In genomic region chr5:35412833-35413232, GRCm38 (mm10) we compare ENCODE assay signal across 24 mouse cellular contexts. TPM values are rescaled to one million over a fixed set of nuclear protein-coding genes. Genes with fewer than 3 reads are reported as not detected.
DNase-seq lines count a peak whose midpoint lies in the region; ATAC-seq and TF ChIP-seq lines count a peak whose summit lies in the region.
"Had no signal": no experiment of that assay in that cellular context is flagged by ENCODE, and none has a peak within 500 bp of the region (broad histone marks: within the 10 kb centered on the region; RNA-seq: fewer than 3 reads in every experiment).

No protein-coding gene starts in this region.

- DNase-seq in heart, adult 2 months, result no peak
- DNase-seq in lung, embryonic 14.5 days, result peak; percentile 60
- DNase-seq in lung, postnatal 36 days, result no peak
- DNase-seq in Muller cell, postnatal 12 days (ENCODE audit: inconsistent ontology term), result peak; percentile 75
- DNase-seq in liver, embryonic 11.5 days (ENCODE audit: low spot score), result no peak
- no peak for DNase-seq in left cerebral cortex, adult 9 months (ENCODE audit: low spot score in 2 of 2)
- DNase-seq: adrenal gland, adult 2 months; adrenal gland, postnatal 25 days; B cell, adult 2 months; cerebellum, adult 18-20 months; cerebellum, adult 9-11 months; cerebellum, postnatal 36 days; gastrocnemius, adult 2 months; gastrocnemius, postnatal 36 days; heart, adult 11 months; heart, postnatal 14 days had no signal

- no peak for TF ChIP-seq POLR2A in heart, adult 2 months (IDR thresholded peaks at IDR 0.05; ENCODE audit: insufficient read depth, low read depth, low read length)

- no peaks in the 10 kb centered on the region for H3K9me3 ChIP-seq in heart, embryonic 16.5 days (replicated peaks; ENCODE audit: control insufficient read depth, low read length)
- H3K9me3 ChIP-seq in lung, embryonic 14.5 days (ENCODE audit: low read depth, low read length), result no peaks in the 10 kb centered on the region
- H3K9me3 ChIP-seq in embryonic facial prominence, embryonic 13.5 days, result no peaks in the 10 kb centered on the region
- H3K9me3 ChIP-seq in liver, embryonic 11.5 days (ENCODE audit: control insufficient read depth, low read length), result no peaks in the 10 kb centered on the region
- H3K9me3 ChIP-seq: forebrain, embryonic 13.5 days; G1E; heart, embryonic 10.5 days; hindbrain, embryonic 15.5 days had no signal

- no peak for TF ChIP-seq EP300 in heart, adult 2 months (IDR thresholded peaks at IDR 0.05; ENCODE audit: insufficient read depth, low read depth, low read length)

- no peaks in the 10 kb centered on the region for H3K79me2 ChIP-seq in heart, adult 2 months (replicated peaks; ENCODE audit: control insufficient read depth, insufficient read depth, low read length)

- TF ChIP-seq CTCF in heart, adult 2 months (IDR thresholded peaks at IDR 0.05), result no peak
- no peak for TF ChIP-seq CTCF in lung, embryonic 14.5 days (IDR thresholded peaks at IDR 0.05; ENCODE audit: low read depth)

- no peak overlapping the region for H3K9ac ChIP-seq in heart, embryonic 16.5 days (ENCODE audit: low read length)
- H3K9ac ChIP-seq in heart, adult 2 months (ENCODE audit: low read depth, low read length), result no peak overlapping the region
- H3K9ac ChIP-seq in lung, embryonic 14.5 days, result no peak overlapping the region
- no peak overlapping the region for H3K9ac ChIP-seq in embryonic facial prominence, embryonic 13.5 days
- no peak overlapping the region for H3K9ac ChIP-seq in liver, embryonic 11.5 days (ENCODE audit: low read depth, low read length)
- H3K9ac ChIP-seq: forebrain, embryonic 13.5 days; hindbrain, embryonic 15.5 days had no signal

- peaks cover 59% of the 10 kb centered on the region for H3K27me3 ChIP-seq in heart, embryonic 16.5 days (ENCODE audit: control insufficient read depth, insufficient read depth, low read length)
- no peaks in the 10 kb centered on the region; the same call in 1 of the 2 replicates for H3K27me3 ChIP-seq in heart, adult 2 months (ENCODE audit: control insufficient read depth, insufficient read depth, low read length)
- peaks cover 10% of the 10 kb centered on the region; the same call in 1 of the 2 replicates for H3K27me3 ChIP-seq in lung, embryonic 14.5 days (ENCODE audit: insufficient read depth, low read length)
- peaks cover 64% of the 10 kb centered on the region for H3K27me3 ChIP-seq in embryonic facial prominence, embryonic 13.5 days
- H3K27me3 ChIP-seq in liver, embryonic 11.5 days (replicated peaks; ENCODE audit: control insufficient read depth, insufficient read depth, low read length), result peaks cover 27% of the 10 kb centered on the region

- no peak for ATAC-seq in heart, embryonic 16.5 days (replicated peaks; ENCODE audit: extremely low read depth, insufficient read depth, low FRiP score)
- no peak for ATAC-seq in lung, embryonic 14.5 days (ENCODE audit: insufficient read depth)
- no peak for ATAC-seq in embryonic facial prominence, embryonic 13.5 days (ENCODE audit: insufficient number of reproducible peaks, insufficient read depth, low FRiP score, low TSS enrichment, low read depth)
- ATAC-seq in liver, embryonic 11.5 days (replicated peaks; ENCODE audit: low FRiP score), result no peak
- ATAC-seq: CD4-positive, CD25-positive, alpha-beta regulatory T cell, adult 4 months; forebrain, embryonic 13.5 days had no signal

- H3K4me3 ChIP-seq in heart, embryonic 16.5 days (ENCODE audit: low read length), result no peak overlapping the region
- H3K4me3 ChIP-seq in heart, adult 2 months, result no peak overlapping the region
- no peak overlapping the region for H3K4me3 ChIP-seq in lung, embryonic 14.5 days (ENCODE audit: low read depth, low read length)
- no peak overlapping the region for H3K4me3 ChIP-seq in embryonic facial prominence, embryonic 13.5 days
- no peak overlapping the region for H3K4me3 ChIP-seq in liver, embryonic 11.5 days (ENCODE audit: low read depth, low read length)
- H3K4me3 ChIP-seq: forebrain, embryonic 13.5 days; gastrocnemius, adult 2 months; heart, embryonic 10.5 days; hindbrain, embryonic 15.5 days had no signal

- 12% methylated on average over 12 of the region's 12 CpGs for WGBS in heart, embryonic 16.5 days
- 11% methylated on average over 12 of the region's 12 CpGs for WGBS in heart, adult 2 months
- WGBS in lung, embryonic 14.5 days, result 12% methylated on average over 12 of the region's 12 CpGs
- WGBS in embryonic facial prominence, embryonic 13.5 days, result 3% methylated on average over 12 of the region's 12 CpGs
- WGBS in liver, embryonic 11.5 days, result 19% methylated on average over 12 of the region's 12 CpGs

- H3K4me1 ChIP-seq in heart, embryonic 16.5 days (ENCODE audit: control insufficient read depth, insufficient read depth, low read length), result no peaks in the 10 kb centered on the region
- no peaks in the 10 kb centered on the region for H3K4me1 ChIP-seq in heart, adult 2 months (ENCODE audit: control insufficient read depth, insufficient read depth, low read length)
- H3K4me1 ChIP-seq in lung, embryonic 14.5 days (ENCODE audit: insufficient read depth), result no peaks in the 10 kb centered on the region
- peaks cover 31% of the 10 kb centered on the region for H3K4me1 ChIP-seq in embryonic facial prominence, embryonic 13.5 days
- no peaks in the 10 kb centered on the region for H3K4me1 ChIP-seq in liver, embryonic 11.5 days (replicated peaks; ENCODE audit: control insufficient read depth, insufficient read depth, low read length)
- H3K4me1 ChIP-seq: forebrain, embryonic 13.5 days had no signal

- no peak overlapping the region for H3K27ac ChIP-seq in heart, embryonic 16.5 days (ENCODE audit: low read length)
- no peak overlapping the region for H3K27ac ChIP-seq in heart, adult 2 months
- no peak overlapping the region for H3K27ac ChIP-seq in lung, embryonic 14.5 days (ENCODE audit: low read depth)
- peak overlapping the region; percentile 68 for H3K27ac ChIP-seq in embryonic facial prominence, embryonic 13.5 days
- no peak overlapping the region for H3K27ac ChIP-seq in liver, embryonic 11.5 days (ENCODE audit: low read depth, low read length)
- H3K27ac ChIP-seq: forebrain, embryonic 13.5 days; gastrocnemius, adult 2 months; heart, embryonic 10.5 days; hindbrain, embryonic 15.5 days had no signal

- no peaks in the 10 kb centered on the region for H3K36me3 ChIP-seq in heart, embryonic 16.5 days (ENCODE audit: control insufficient read depth, insufficient read depth)
- no peaks in the 10 kb centered on the region for H3K36me3 ChIP-seq in heart, adult 2 months (ENCODE audit: control insufficient read depth, insufficient read depth, low read length)
- H3K36me3 ChIP-seq in lung, embryonic 14.5 days (ENCODE audit: insufficient read depth), result no peaks in the 10 kb centered on the region
- H3K36me3 ChIP-seq in embryonic facial prominence, embryonic 13.5 days, result no peaks in the 10 kb centered on the region
- H3K36me3 ChIP-seq in liver, embryonic 11.5 days (ENCODE audit: control insufficient read depth, insufficient read depth, low read length), result no peaks in the 10 kb centered on the region
- H3K36me3 ChIP-seq: G1E; heart, embryonic 10.5 days; hindbrain, embryonic 15.5 days had no signal

- H3K4me2 ChIP-seq in heart, embryonic 16.5 days (ENCODE audit: low read depth, low read length), result peak overlapping the region; percentile 7; the same call in 1 of the 2 replicates
- H3K4me2 ChIP-seq in lung, embryonic 14.5 days, result no peak overlapping the region
- H3K4me2 ChIP-seq in embryonic facial prominence, embryonic 13.5 days, result peak overlapping the region; percentile 31
- H3K4me2 ChIP-seq in liver, embryonic 11.5 days, result no peak overlapping the region
- H3K4me2 ChIP-seq: forebrain, embryonic 13.5 days; hindbrain, embryonic 15.5 days had no signal

- intact Hi-C loops in heart, adult 2 months (cut with DNase I), result no loop called here

RNA-seq across cellular contexts. Expression of gene Hmx1, which starts 23.9 kb away (rescaled TPM):
- polyA plus RNA-seq in heart, embryonic 16.5 days (2015; fragmentation: Nextera tagmentation; extraction: Ambion mirVana), result not detected in 2 replicates
- not detected for total RNA-seq in heart, adult 2 months (2021)
- polyA plus RNA-seq in heart, adult 2 months (2012; rRNA removed), result not detected in 2 replicates
- polyA plus RNA-seq in lung, embryonic 14.5 days (2014; fragmentation: Nextera tagmentation; extraction: Ambion mirVana), result not detected in 2 replicates
- 1.1 and 2.2 TPM in 2 replicates for polyA plus RNA-seq in embryonic facial prominence, embryonic 13.5 days (2015; fragmentation: Nextera tagmentation; extraction: Ambion mirVana)
- not detected in 2 replicates for polyA plus RNA-seq in liver, embryonic 11.5 days (2014; fragmentation: Nextera tagmentation; extraction: Ambion mirVana)
- total RNA-seq: adrenal gland, adult 2 months; adrenal gland, postnatal 25 days; G1E; gastrocnemius, adult 2 months; gastrocnemius, postnatal 36 days; heart, postnatal 14 days had no signal
- polyA plus RNA-seq: adrenal gland, adult 2 months; CD4-positive, CD25-positive, alpha-beta regulatory T cell, adult 4 months; forebrain, embryonic 13.5 days; G1E; heart, embryonic 14.5 days; hindbrain, embryonic 15.5 days had no signal

Comparison
In these comparisons a context has a peak if more than half of its experiments do, and no peak if none do; other contexts are left out.
1. DNase-seq: peak in lung, embryonic 14.5 days (single experiment) and Muller cell, postnatal 12 days (single experiment); none in heart, adult 2 months (0 of 2), lung, postnatal 36 days (single experiment), liver, embryonic 11.5 days (single experiment) and left cerebral cortex, adult 9 months (0 of 2).
2. H3K4me2 ChIP-seq: peak in heart, embryonic 16.5 days (single experiment) and embryonic facial prominence, embryonic 13.5 days (single experiment); none in lung, embryonic 14.5 days (single experiment) and liver, embryonic 11.5 days (single experiment).